Mouse (Mus musculus) G1E (cell line): ENCODE measurements at regions not wholly inside any gene's neighbourhood (a gene's known extent, or its start where the extent isn't known, plus 50 kb on each side); places are given as distances from the start of the nearest gene placed in this dataset.

Source experiments
- CTCF ChIP-seq: IDR thresholded peaks from 2 replicates; pipeline ENCODE4 v1.5.1; 2012; ENCODE audit warnings: low read depth, low read length, inconsistent platforms, mixed read lengths
- POLR2AphosphoS5 ChIP-seq: IDR thresholded peaks from 2 replicates; pipeline ENCODE4 v1.6.1; 2012; ENCODE audit warnings: low read depth, low read length, inconsistent platforms; ENCODE audit not compliant: insufficient replicate concordance
- TAL1 ChIP-seq: conservative IDR thresholded peaks from 2 replicates; pipeline ENCODE4 v1.6.1; 2012; ENCODE audit warnings: low read depth, low read length, inconsistent platforms, mixed read lengths

DNA sequence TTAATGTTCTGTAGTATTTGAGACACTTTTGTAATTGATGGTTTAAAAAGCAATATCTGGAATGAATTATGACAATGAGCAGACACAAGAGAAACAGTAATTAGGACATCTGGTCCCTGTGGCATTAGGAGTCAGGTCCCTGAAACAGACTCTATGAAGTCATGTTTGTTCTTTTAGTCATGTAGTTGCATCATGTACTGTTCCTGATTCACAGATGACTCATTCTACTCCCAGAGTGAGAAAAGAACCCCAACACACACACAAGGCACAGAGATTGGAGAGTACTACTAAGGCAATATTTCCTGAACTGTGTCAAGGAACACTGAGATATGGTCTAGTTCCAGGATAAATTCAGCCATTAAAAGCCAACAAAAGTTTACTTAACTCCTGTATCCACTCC is 75.1 kb upstream of the Serpinb6d start:
- TF ChIP-seq CTCF: no peak
- no peak for TF ChIP-seq TAL1
- no peak for TF ChIP-seq POLR2AphosphoS5
